Mouse (Mus musculus): ENCODE measurements around the gene Shc1. TPM values are rescaled to one million over a fixed set of nuclear protein-coding genes. Genes with fewer than 3 reads are reported as not detected.
A peak's percentile ranks its signal among the peaks of the same experiment; 100 is the strongest.

The Shc1 gene
- polyA plus RNA-seq, 1 experiment, result 37.2 TPM

GRCm38 (mm10) chr3:89437269-89437668, 19.0 kb downstream of the Shc1 start:
- H3K27ac ChIP-seq (replicated peaks; ENCODE audit: low read depth, low read length), result peak overlapping the region; percentile 76

GRCm38 (mm10) chr3:89440691-89441090, 22.4 kb downstream of the Shc1 start:
- Histone ChIP-seq H3K4me1 (ENCODE audit: control insufficient read depth, insufficient read depth, insufficient read length, low read length) (peaks cover 8% of the 10 kb centered on the region; the same call in 1 of the 2 replicates), H3K4me3 (ENCODE audit: insufficient read depth, low read depth, low read length) (no peak overlapping the region), H3K27ac (replicated peaks; ENCODE audit: low read depth, low read length) (no peak overlapping the region)

More at GRCm38 (mm10) chr3:89437269-89437668, 19.0 kb downstream of the Shc1 start:
- peaks cover 8% of the 10 kb centered on the region; the same call in 1 of the 2 replicates for H3K4me1 ChIP-seq (ENCODE audit: control insufficient read depth, insufficient read depth, insufficient read length, low read length)
- H3K4me3 ChIP-seq (ENCODE audit: insufficient read depth, low read depth, low read length), result peak overlapping the region; percentile 75

- Histone ChIP-seq H3K27ac (replicated peaks; ENCODE audit: low read depth, low read length) (no peak overlapping the region), H3K4me3 (ENCODE audit: insufficient read depth, low read depth, low read length) (no peak overlapping the region), H3K4me1 (ENCODE audit: control insufficient read depth, insufficient read depth, insufficient read length, low read length) (no peaks in the 10 kb centered on the region)
Observed at GRCm38 (mm10) chr3:89448720-89449537, 30.7 kb downstream of the Shc1 start.

GRCm38 (mm10) chr3:89449541-89449940, 31.3 kb downstream of the Shc1 start:
- H3K4me1 ChIP-seq (ENCODE audit: control insufficient read depth, insufficient read depth, insufficient read length, low read length), result no peaks in the 10 kb centered on the region
- H3K4me3 ChIP-seq (ENCODE audit: insufficient read depth, low read depth, low read length), result no peak overlapping the region
- H3K27ac ChIP-seq (replicated peaks; ENCODE audit: low read depth, low read length), result no peak overlapping the region

- Histone ChIP-seq H3K27ac (replicated peaks; ENCODE audit: low read depth, low read length) (no peak overlapping the region), H3K4me3 (ENCODE audit: insufficient read depth, low read depth, low read length) (no peak overlapping the region)
Observed at GRCm38 (mm10) chr3:89451916-89452315, 33.7 kb downstream of the Shc1 start.

GRCm38 (mm10) chr3:89454401-89455177, 36.3 kb downstream of the Shc1 start, which contains the start of gene Pmvk:
TSS of gene Pmvk (plus strand) at chr3:89454541.
- no peaks in the 10 kb centered on the region; the same call in 1 of the 2 replicates for H3K4me1 ChIP-seq (ENCODE audit: control insufficient read depth, insufficient read depth, insufficient read length, low read length)
- H3K27ac ChIP-seq (replicated peaks; ENCODE audit: low read depth, low read length), result no peak within 1 kb of the TSS
- no peak within 1 kb of the TSS for H3K4me3 ChIP-seq (ENCODE audit: insufficient read depth, low read depth, low read length)

More at GRCm38 (mm10) chr3:89451916-89452315, 33.7 kb downstream of the Shc1 start:
- H3K4me1 ChIP-seq (ENCODE audit: control insufficient read depth, insufficient read depth, insufficient read length, low read length), result no peaks in the 10 kb centered on the region

- H3K27ac ChIP-seq (replicated peaks; ENCODE audit: low read depth, low read length), result no peak overlapping the region
- H3K4me1 ChIP-seq (ENCODE audit: control insufficient read depth, insufficient read depth, insufficient read length, low read length), result no peaks in the 10 kb centered on the region; the same call in 1 of the 2 replicates
- no peak overlapping the region for H3K4me3 ChIP-seq (ENCODE audit: insufficient read depth, low read depth, low read length)
Observed at GRCm38 (mm10) chr3:89455786-89456285, 37.6 kb downstream of the Shc1 start.

- H3K4me3 ChIP-seq (ENCODE audit: insufficient read depth, low read depth, low read length), result no peak overlapping the region
- no peaks in the 10 kb centered on the region; the same call in 1 of the 2 replicates for H3K4me1 ChIP-seq (ENCODE audit: control insufficient read depth, insufficient read depth, insufficient read length, low read length)
- no peak overlapping the region for H3K27ac ChIP-seq (replicated peaks; ENCODE audit: low read depth, low read length)
Observed at GRCm38 (mm10) chr3:89456726-89457665, 38.8 kb downstream of the Shc1 start.

- Histone ChIP-seq H3K4me1 (ENCODE audit: control insufficient read depth, insufficient read depth, insufficient read length, low read length) (no peaks in the 10 kb centered on the region; the same call in 1 of the 2 replicates), H3K27ac (replicated peaks; ENCODE audit: low read depth, low read length) (peak overlapping the region; percentile 56), H3K4me3 (ENCODE audit: insufficient read depth, low read depth, low read length) (0 out of 2 replicates have a peak overlapping the region, but pooled peaks have one; percentile 19)
Observed at GRCm38 (mm10) chr3:89458372-89458964, 40.2 kb downstream of the Shc1 start.

GRCm38 (mm10) chr3:89458965-89459807, 40.9 kb downstream of the Shc1 start:
- H3K4me1 ChIP-seq (ENCODE audit: control insufficient read depth, insufficient read depth, insufficient read length, low read length), result no peaks in the 10 kb centered on the region; the same call in 1 of the 2 replicates
- peak overlapping the region; percentile 81 for H3K4me3 ChIP-seq (ENCODE audit: insufficient read depth, low read depth, low read length)
- H3K27ac ChIP-seq (replicated peaks; ENCODE audit: low read depth, low read length), result peak overlapping the region; percentile 65

- Histone ChIP-seq H3K27ac (replicated peaks; ENCODE audit: low read depth, low read length) (no peak overlapping the region), H3K4me3 (ENCODE audit: insufficient read depth, low read depth, low read length) (no peak overlapping the region), H3K4me1 (ENCODE audit: control insufficient read depth, insufficient read depth, insufficient read length, low read length) (no peaks in the 10 kb centered on the region)
Observed at GRCm38 (mm10) chr3:89468268-89468667, 50.0 kb downstream of the Shc1 start.

- Histone ChIP-seq H3K27ac (replicated peaks; ENCODE audit: low read depth, low read length) (no peak overlapping the region), H3K4me3 (ENCODE audit: insufficient read depth, low read depth, low read length) (no peak overlapping the region), H3K4me1 (ENCODE audit: control insufficient read depth, insufficient read depth, insufficient read length, low read length) (no peaks in the 10 kb centered on the region)
Observed at GRCm38 (mm10) chr3:89472280-89472679, 54.0 kb downstream of the Shc1 start.

GRCm38 (mm10) chr3:89473838-89474237, 55.6 kb downstream of the Shc1 start:
- no peaks in the 10 kb centered on the region for H3K4me1 ChIP-seq (ENCODE audit: control insufficient read depth, insufficient read depth, insufficient read length, low read length)
- H3K4me3 ChIP-seq (ENCODE audit: insufficient read depth, low read depth, low read length), result no peak overlapping the region
- H3K27ac ChIP-seq (replicated peaks; ENCODE audit: low read depth, low read length), result no peak overlapping the region

Data from brown adipose tissue, adult 24 weeks (tissue).